Mouse (Mus musculus): ENCODE measurements around the gene Krtap5-2.
A peak's percentile ranks its signal among the peaks of the same experiment; 100 is the strongest.
"Not testable (repeated sequence)": the region's sequence is repeated elsewhere in the genome, so short reads cannot be mapped to it uniquely, and the experiment has no call there.

Krtap5-2 gene

DNA sequence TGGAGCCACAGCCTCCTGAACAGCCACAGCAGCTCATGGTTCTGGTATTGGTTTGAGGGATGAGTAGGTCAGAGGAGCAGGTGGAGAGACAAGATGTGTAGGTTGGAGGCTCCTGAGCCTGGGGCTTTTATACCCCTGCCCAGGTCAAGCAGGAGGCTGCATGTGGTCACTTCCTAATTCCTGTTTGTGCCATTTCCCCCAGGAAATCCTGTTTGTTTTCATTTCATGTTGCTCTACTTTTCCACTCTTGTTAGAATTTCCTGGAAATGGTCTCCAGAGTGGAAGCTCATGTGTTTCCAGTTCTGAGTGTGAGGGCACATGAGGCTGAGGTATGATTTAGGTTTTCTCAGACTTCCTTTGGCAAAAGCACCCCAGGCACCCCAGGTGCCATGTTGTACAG lies at the start of gene Krtap5-2:
Gene Krtap5-2, minus strand, starts transcription at position 101 of the 400 bp plus-strand sequence.
- not testable (repeated sequence) for DNase-seq (ENCODE audit: low spot score)

- DNase-seq (ENCODE audit: low spot score) = no peak
These were observed 48.7 kb upstream of the Krtap5-2 start for GRCm38 (mm10) chr7:142224518-142224917.

DNA sequence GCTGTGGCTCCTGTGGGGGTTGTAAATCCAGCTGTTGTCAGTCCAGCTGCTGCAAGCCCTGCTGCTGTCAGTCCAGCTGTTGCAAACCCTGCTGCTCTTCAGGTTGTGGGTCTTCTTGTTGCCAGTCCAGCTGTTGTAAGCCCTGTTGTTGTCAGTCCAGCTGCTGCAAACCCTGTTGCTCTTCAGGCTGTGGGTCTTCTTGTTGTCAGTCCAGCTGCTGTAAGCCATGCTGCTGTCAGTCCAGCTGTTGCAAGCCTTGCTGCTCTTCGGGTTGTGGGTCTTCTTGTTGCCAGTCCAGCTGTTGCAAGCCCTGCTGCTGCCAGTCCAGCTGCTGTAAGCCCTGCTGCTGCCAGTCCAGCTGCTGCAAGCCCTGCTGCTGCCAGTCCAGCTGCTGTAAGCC lies 36.3 kb upstream of the Krtap5-2 start:
- not testable (repeated sequence) for DNase-seq (ENCODE audit: low spot score)

- no peak for DNase-seq (ENCODE audit: low spot score)
These were observed 35.8 kb upstream of the Krtap5-2 start, which contains the start of gene Gm7579 for GRCm38 (mm10) chr7:142211559-142211958. TSS of gene Gm7579 (plus strand) at chr7:142211859.

- DNase-seq (ENCODE audit: low spot score) = not testable (repeated sequence)
These were observed 31.1 kb upstream of the Krtap5-2 start for GRCm38 (mm10) chr7:142206891-142207290.

- no peak for DNase-seq (ENCODE audit: low spot score)
These were observed 29.7 kb upstream of the Krtap5-2 start for GRCm38 (mm10) chr7:142205488-142205887.

GRCm38 (mm10) chr7:142201064-142201463 lies 25.3 kb upstream of the Krtap5-2 start, which contains the start of gene Krtap5-3:
TSS of gene Krtap5-3 (plus strand) at chr7:142201364.
- no peak for DNase-seq (ENCODE audit: low spot score)

DNA sequence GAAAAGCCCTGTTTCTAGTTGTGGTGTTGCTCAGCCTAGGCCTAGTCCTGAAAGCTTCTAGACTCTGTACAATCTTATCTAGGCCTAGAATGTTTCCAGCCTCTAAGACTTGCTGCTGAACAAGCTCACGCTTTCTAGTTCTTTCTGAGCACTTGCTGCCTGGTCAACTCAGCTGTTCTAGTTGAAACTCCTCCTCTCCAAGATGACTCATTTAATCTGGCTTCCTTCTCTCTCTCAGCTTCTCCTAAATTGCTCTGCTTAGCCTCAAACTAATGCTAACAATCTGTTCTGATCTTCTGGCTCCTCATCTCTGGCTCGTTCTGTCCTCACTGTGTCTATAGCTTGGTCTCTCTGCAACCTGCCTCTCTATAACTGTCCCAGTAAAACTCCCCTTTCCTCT lies 22.9 kb upstream of the Krtap5-2 start:
- no peak for DNase-seq (ENCODE audit: low spot score)

- no peak for DNase-seq (ENCODE audit: low spot score)
These were observed 14.5 kb upstream of the Krtap5-2 start, which contains the start of gene Gm10153 for GRCm38 (mm10) chr7:142190289-142190688. TSS of gene Gm10153 (minus strand) at chr7:142190389.

DNA sequence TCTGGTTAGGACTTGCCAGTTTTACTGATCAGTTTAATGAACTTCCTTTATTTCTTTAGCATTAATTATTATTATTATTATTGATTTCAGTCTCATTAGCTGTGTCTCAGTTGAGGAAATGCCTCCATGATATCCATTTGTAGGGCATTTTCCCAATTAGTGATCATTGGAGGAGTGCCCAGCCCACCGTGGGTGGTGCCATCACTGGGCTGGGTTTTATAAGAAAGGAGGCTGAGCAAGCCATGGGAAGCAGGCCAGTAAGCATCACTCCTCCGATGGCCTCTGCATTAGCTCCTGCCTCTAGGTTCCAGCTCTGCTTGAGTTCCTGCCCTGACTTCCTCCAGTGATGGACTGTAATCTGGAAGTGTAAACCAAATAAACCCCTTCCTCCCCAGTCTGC lies 12.4 kb upstream of the Krtap5-2 start:
- DNase-seq (ENCODE audit: low spot score) = no peak

- no peak for DNase-seq (ENCODE audit: low spot score)
These were observed 5.2 kb upstream of the Krtap5-2 start for GRCm38 (mm10) chr7:142181021-142181420.

GRCm38 (mm10) chr7:142178685-142179084 lies 2.9 kb upstream of the Krtap5-2 start:
- no peak for DNase-seq (ENCODE audit: low spot score)

DNA sequence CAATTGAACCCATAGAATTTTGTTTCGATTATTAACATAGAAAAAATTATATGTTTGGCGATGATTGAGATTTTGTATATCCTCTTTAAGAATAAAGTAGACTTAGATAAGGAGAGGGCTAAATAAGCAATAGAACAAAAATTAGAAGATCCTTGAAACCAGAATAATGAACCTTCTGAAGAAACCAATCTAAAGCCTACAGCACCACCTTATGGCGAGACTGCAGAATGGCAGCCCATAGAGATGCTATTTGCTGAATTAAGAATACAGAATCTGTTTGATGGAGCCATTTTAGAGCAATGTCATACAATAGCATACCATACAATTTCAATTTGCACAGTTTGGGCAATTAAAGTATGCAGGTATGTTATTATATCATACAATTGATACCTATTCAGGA lies 6.0 kb downstream of the Krtap5-2 start:
- DNase-seq (ENCODE audit: low spot score) = no peak

- DNase-seq (ENCODE audit: low spot score) = not testable (repeated sequence)
These were observed 10.2 kb downstream of the Krtap5-2 start, which contains the start of gene Gm4553 for GRCm38 (mm10) chr7:142165639-142166038. TSS of gene Gm4553 (minus strand) at chr7:142165739.

- no peak for DNase-seq (ENCODE audit: low spot score)
These were observed 16.4 kb downstream of the Krtap5-2 start for GRCm38 (mm10) chr7:142159366-142159765.

GRCm38 (mm10) chr7:142157013-142157412 lies 18.8 kb downstream of the Krtap5-2 start, which contains the start of gene Gm29735:
TSS of gene Gm29735 (minus strand) at chr7:142157113.
- not testable (repeated sequence) for DNase-seq (ENCODE audit: low spot score)

GRCm38 (mm10) chr7:142155308-142155707 lies 20.5 kb downstream of the Krtap5-2 start:
- DNase-seq (ENCODE audit: low spot score) = no peak

DNA sequence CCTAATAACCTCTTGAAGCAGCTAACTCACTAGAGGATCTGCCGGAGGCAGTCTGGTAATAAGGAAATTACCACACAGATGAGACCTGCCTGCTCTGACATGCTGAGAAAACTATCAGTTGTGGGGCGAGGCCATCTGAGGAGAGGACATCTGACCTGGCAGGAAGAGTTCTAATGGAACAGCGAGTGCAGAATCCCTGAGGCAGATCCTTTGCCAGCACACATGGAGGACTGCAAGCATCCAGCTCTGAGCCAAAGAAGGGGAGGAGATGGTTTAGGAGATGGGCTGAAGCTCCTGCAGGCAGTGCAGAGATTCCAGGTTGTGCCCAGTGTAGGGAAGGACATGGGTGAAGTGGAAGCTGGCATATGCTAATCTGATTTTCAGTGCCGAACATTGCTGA lies 23.6 kb downstream of the Krtap5-2 start:
- DNase-seq (ENCODE audit: low spot score) = no peak

GRCm38 (mm10) chr7:142148633-142149032 lies 27.2 kb downstream of the Krtap5-2 start:
- DNase-seq (ENCODE audit: low spot score) = no peak

- DNase-seq (ENCODE audit: low spot score) = peak; percentile 39
These were observed 29.8 kb downstream of the Krtap5-2 start for GRCm38 (mm10) chr7:142146033-142146432.

GRCm38 (mm10) chr7:142145413-142145940 lies 30.3 kb downstream of the Krtap5-2 start:
- no peak for DNase-seq (ENCODE audit: low spot score)

GRCm38 (mm10) chr7:142144507-142144906 lies 31.3 kb downstream of the Krtap5-2 start, which contains the start of gene Gm45337:
TSS of gene Gm45337 (minus strand) at chr7:142144607.
- DNase-seq (ENCODE audit: low spot score) = no peak

- DNase-seq (ENCODE audit: low spot score) = not testable (repeated sequence)
These were observed 32.2 kb downstream of the Krtap5-2 start for GRCm38 (mm10) chr7:142143506-142144010.

- DNase-seq (ENCODE audit: low spot score) = no peak
These were observed 35.1 kb downstream of the Krtap5-2 start for GRCm38 (mm10) chr7:142140696-142141095.
